Mouse (Mus musculus) megakaryocyte, embryonic 14.5 days (primary cell): ENCODE measurements around the gene Eif2ak1. TPM values are rescaled to one million over a fixed set of nuclear protein-coding genes. Genes with fewer than 3 reads are reported as not detected.

Experiments
- H3K27me3 ChIP-seq: replicated peaks from 2 replicates; pipeline ENCODE3; 2012; ENCODE audit warnings: inconsistent platforms
- H3K36me3 ChIP-seq: replicated peaks from 2 replicates; pipeline ENCODE3; 2012; ENCODE audit warnings: low read length, inconsistent platforms, mixed read lengths
- H3K4me1 ChIP-seq: 2 replicates; pipeline ENCODE4 v1.6.1; 2012; ENCODE audit warnings: inconsistent platforms
- H3K4me3 ChIP-seq: replicated peaks from 2 replicates; pipeline ENCODE3; 2012; ENCODE audit warnings: moderate library complexity, mild to moderate bottlenecking, inconsistent platforms
- H3K9me3 ChIP-seq: 2 replicates; pipeline ENCODE4 v1.6.1; 2012; ENCODE audit warnings: inconsistent platforms
- FLI1 ChIP-seq: IDR thresholded peaks from 2 replicates; pipeline ENCODE4 v1.6.1; 2012; ENCODE audit warnings: low read length, inconsistent platforms, mixed read lengths
- GATA1 ChIP-seq: IDR thresholded peaks from 3 replicates; pipeline ENCODE4 v1.6.1; 2012; ENCODE audit warnings: mixed read lengths, low read length, inconsistent platforms, borderline replicate concordance
- polyA plus RNA-seq: library from polyadenylated mRNA; stranded (reverse); fragments of >175 nt; gene quantifications from 2 replicates; pipeline ENCODE4 v1.2.3, GENCODE M21; 2012; ENCODE audit warnings: low replicate concordance; ENCODE audit not compliant: insufficient read depth

The Eif2ak1 gene
- polyA plus RNA-seq, 1 experiment, result 12.5 TPM

DNA sequence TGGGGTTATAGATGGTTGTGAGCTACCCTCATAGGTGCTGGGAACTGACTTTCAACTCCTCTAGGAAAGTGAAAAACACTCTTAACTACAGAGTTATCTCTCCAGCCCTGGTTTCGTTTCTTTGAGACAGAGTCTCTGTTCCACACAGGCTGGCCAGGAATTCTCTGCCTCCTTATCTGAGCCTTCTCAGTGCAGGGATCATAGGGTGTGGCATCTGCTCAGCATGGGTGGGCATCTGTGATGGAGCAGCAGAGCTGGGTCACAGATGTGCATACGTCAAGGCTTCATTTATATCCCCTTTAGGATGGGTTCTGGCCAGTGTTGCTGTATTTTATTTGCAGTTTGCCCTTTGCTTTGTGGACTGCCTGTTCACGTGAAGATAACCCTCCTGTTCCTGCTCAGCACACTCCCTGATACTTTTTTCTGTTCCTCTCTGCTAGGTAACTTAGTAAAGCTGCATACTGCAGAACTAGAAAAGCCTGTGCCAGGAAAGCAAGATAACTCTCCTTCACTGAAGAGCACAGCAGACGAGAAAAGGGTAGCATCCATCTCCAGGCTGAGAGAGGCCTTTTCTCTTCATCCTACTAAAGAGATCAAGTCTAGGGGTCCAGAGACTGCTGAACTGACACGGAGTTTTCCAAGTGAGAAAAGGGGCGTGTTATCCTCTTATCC lies 107.3 kb downstream of the Eif2ak1 start:
- Histone ChIP-seq H3K4me1 (no peaks in the 10 kb centered on the region), H3K4me3 (no peak overlapping the region), H3K27me3 (no peaks in the 10 kb centered on the region), H3K36me3 (peaks cover 96% of the 10 kb centered on the region), H3K9me3 (no peaks in the 10 kb centered on the region)
- no peak for TF ChIP-seq GATA1
- no peak for TF ChIP-seq FLI1

DNA sequence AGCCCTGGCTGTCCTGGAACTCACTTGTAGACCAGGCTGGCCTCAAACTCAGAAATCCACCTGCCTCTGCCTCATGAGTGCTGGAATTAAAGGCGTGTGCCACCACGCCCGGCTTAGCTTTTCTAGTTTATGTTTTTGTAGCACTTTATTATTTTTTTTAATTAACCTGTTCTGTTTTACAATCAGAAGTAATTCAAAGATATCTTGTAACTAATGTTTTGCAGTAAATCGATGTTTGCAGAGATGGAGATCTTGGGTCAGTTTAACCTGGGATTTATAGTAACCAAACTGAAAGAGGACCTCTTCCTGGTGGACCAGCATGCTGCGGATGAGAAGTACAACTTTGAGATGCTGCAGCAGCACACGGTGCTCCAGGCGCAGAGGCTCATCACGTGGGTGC lies 110.3 kb downstream of the Eif2ak1 start, which contains the start of gene Gm42421:
Gene Gm42421 (plus strand): TSS at position 301 of the 400 bp plus-strand sequence.
- H3K36me3 ChIP-seq, result peaks cover 96% of the 10 kb centered on the region
- TF ChIP-seq GATA1, result no peak
- no peak for TF ChIP-seq FLI1

DNA sequence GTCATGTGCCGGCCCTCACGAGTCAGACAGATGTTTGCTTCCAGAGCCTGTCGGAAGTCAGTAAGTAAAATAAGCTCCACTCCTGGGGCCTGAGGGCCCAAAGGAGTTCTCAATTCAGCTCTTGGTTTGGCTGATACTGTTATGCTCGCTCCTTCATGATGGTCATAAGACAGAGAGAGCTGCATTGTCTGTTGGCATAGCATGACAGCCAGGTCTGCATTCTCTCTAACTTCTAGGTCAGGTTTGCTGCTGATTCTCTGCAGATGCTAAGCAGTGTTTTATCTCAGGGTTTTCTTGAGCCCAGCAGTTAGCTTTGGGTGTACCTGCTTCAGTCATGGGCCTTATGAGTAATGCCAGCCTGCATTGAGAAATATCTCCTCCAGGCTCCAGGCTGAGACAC lies 111.7 kb downstream of the Eif2ak1 start:
- H3K9me3 ChIP-seq, result no peaks in the 10 kb centered on the region
- H3K27me3 ChIP-seq, result no peaks in the 10 kb centered on the region
- H3K4me1 ChIP-seq, result no peaks in the 10 kb centered on the region
- TF ChIP-seq GATA1, result no peak
- peaks cover 88% of the 10 kb centered on the region for H3K36me3 ChIP-seq
- no peak overlapping the region for H3K4me3 ChIP-seq

More for the DNA sequence above, 110.3 kb downstream of the Eif2ak1 start, which contains the start of gene Gm42421:
- H3K4me1 ChIP-seq, result no peaks in the 10 kb centered on the region
- H3K9me3 ChIP-seq, result no peaks in the 10 kb centered on the region
- no peak within 1 kb of the TSS for H3K4me3 ChIP-seq
- no peaks in the 10 kb centered on the region for H3K27me3 ChIP-seq

DNA sequence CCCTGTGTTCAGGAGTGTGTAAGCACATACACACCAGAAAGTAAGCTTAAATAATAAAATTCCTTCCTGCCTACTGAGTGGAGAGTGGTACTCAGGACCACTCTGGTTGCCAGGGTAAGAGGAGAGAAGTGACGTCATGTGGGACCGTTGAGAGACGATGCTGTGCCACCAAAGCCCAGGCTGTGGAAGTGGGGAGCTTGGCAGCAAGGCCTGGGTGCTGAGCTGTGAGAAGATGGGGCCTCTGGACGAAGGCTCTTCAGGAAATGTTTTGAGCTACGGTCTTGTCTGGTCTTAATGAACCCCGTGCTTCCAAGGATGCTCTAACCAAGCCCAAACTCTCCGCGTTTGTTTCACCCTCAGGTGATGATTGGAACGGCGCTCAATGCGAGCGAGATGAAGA lies 113.1 kb downstream of the Eif2ak1 start:
- Histone ChIP-seq H3K27me3 (no peaks in the 10 kb centered on the region), H3K36me3 (peaks cover 75% of the 10 kb centered on the region), H3K4me3 (no peak overlapping the region), H3K9me3 (no peaks in the 10 kb centered on the region), H3K4me1 (no peaks in the 10 kb centered on the region)
- TF ChIP-seq GATA1 (no peak), FLI1 (no peak)

DNA sequence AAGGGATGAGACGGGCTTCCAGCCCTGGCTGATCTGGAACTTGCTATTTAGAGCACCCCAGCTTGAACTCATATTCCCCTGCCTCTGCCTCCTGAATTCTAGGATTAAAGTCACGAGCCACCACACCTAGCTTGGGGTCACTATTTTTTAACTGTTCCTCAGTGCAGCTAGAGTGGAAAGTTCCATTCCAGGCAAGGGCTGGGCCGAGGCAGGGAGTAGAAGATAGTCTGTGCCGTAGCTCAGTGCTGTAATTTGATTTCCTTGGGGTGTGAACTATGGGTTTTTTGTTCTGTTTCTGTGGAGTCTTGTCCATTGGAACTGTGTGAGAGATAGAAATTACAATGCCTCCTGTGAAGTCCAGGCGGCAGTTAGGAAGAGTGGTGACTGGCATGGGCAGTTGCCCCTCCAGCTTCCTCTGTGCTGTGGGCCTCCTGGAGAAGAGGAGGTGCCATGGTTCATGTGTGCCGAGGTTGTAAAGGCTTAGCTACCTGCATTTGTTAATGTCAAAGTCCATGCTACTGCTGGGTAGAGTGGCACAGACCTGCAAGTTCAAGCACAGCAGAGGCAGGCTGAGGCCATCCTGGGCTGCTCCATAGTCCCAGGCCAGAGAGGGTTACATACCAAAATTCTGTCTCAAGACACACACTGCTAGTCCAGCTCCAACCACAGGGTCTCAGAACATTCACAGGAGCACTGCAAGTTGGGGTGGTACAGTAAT lies 114.4 kb downstream of the Eif2ak1 start:
- Histone ChIP-seq H3K27me3 (no peaks in the 10 kb centered on the region), H3K4me1 (no peaks in the 10 kb centered on the region), H3K36me3 (peaks cover 61% of the 10 kb centered on the region), H3K9me3 (no peaks in the 10 kb centered on the region), H3K4me3 (no peak overlapping the region)
- TF ChIP-seq GATA1 (no peak), FLI1 (no peak)

DNA sequence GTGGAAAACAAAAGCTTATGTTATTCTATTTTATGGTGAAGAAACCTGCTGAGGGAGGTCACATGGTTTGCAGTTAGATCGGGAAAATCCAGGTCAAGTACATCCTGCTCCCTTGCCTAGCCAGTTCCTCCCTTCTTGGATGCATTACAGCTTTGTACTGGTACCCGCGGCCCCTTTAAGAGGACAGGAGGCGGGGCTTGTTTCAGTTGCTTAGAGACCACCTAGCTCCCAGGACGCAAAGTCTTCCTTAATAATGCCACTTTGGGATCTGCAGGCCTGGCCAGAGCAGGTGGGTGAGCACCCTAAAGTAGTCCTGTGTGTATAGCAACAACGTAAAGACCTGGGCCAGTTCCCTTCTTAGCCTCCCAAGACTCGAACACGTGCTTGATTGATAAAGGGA lies 115.2 kb downstream of the Eif2ak1 start, which contains the start of gene Rsph10b:
Gene Rsph10b (plus strand): TSS at position 205 of the 400 bp plus-strand sequence.
- Histone ChIP-seq H3K36me3 (peaks cover 55% of the 10 kb centered on the region), H3K4me1 (no peaks in the 10 kb centered on the region), H3K9me3 (no peaks in the 10 kb centered on the region), H3K27me3 (no peaks in the 10 kb centered on the region), H3K4me3 (no peak within 1 kb of the TSS)
- TF ChIP-seq FLI1, result no peak
- no peak for TF ChIP-seq GATA1

DNA sequence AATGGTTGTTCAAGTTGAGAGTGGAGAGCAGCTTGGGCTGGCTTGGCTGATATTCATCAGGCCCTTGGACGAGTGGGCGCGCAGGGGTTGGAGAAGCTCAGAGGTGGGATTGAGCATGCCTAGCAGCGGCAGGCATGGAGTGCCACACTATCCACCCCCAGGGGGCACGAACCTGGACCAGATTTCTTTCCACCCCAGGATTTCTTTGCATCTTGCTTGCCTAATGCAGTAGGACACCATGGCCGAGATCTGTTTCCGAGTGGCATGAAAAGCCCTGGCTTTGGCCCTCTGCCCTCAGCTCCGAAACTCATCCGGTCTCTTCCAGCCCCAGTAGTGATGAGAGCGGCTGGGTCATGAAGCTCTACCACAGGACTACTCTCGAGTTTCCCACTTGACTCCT lies 115.8 kb downstream of the Eif2ak1 start:
- no peak for TF ChIP-seq FLI1
- no peak for TF ChIP-seq GATA1
- Histone ChIP-seq H3K4me3 (no peak overlapping the region), H3K4me1 (no peaks in the 10 kb centered on the region), H3K9me3 (no peaks in the 10 kb centered on the region), H3K27me3 (no peaks in the 10 kb centered on the region), H3K36me3 (peaks cover 49% of the 10 kb centered on the region)

DNA sequence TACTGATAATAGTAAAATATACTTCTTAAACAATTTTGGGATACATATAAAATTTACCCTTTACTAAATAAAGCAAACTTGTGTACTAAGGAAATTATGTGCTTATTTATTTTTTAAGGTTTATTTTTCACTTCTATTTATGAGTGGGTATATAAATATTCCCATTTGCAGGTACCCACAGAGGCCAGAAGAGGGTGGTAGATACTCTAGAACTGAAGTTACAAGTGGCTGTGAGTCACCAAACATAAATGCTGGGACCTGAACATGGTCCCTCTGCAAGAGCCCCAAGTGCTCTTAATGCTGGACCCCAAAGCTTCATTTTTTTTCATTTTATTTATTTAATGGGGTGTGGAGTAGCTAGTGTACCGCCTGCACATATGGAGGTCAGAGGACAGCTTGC lies 116.3 kb downstream of the Eif2ak1 start:
- H3K27me3 ChIP-seq, result no peaks in the 10 kb centered on the region
- H3K9me3 ChIP-seq, result no peaks in the 10 kb centered on the region
- no peak overlapping the region for H3K4me3 ChIP-seq
- TF ChIP-seq FLI1 (no peak), GATA1 (no peak)
- H3K4me1 ChIP-seq, result no peaks in the 10 kb centered on the region
- H3K36me3 ChIP-seq, result peaks cover 45% of the 10 kb centered on the region

DNA sequence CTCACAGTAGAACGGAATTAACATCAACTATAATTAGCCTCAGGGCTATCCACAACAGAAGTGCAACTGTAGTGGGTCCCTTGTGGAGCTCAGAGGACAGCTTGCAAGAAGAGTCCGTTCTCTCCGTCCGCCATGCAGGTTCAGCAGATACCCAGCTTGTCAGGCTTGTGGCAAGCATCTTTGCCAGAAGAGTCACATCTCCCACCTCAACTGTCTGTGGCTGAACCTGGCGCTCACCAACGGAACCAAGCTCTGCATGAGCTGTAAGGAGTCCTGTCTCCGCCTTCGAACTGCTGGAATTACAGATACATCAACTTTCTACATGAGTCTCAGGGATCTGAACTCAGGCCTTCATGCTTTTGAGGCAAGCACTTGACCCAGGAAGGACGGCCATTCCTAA lies 118.6 kb downstream of the Eif2ak1 start:
- TF ChIP-seq FLI1, result no peak
- TF ChIP-seq GATA1, result no peak
- Histone ChIP-seq H3K4me3 (peak overlapping the region; percentile 14), H3K4me1 (no peaks in the 10 kb centered on the region), H3K36me3 (peaks cover 23% of the 10 kb centered on the region), H3K27me3 (no peaks in the 10 kb centered on the region), H3K9me3 (peaks cover 12% of the 10 kb centered on the region)

DNA sequence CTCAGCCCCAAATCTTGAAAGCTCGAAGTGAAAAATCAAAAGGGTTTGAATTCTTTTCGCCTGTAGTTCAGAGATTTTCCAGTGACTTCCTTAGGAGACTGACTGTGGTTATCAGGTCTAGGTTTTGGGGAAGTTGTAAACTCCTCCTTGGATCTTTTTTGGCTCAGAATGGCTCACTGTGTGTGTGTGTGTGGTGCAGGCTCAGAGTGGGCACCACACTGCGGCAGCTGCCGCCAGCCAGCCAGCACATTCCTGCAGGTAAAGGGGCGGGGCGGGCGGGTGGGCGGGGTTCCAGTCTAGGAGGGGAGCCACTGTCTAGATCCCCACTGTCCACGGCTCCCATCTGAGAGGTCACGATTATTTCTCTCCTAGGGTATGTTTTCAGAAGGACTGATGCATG lies 124.0 kb downstream of the Eif2ak1 start:
- no peak for TF ChIP-seq FLI1
- TF ChIP-seq GATA1, result no peak
- no peaks in the 10 kb centered on the region for H3K4me1 ChIP-seq
- H3K27me3 ChIP-seq, result peaks cover 12% of the 10 kb centered on the region
- H3K36me3 ChIP-seq, result no peaks in the 10 kb centered on the region
- H3K4me3 ChIP-seq, result no peak overlapping the region
- peaks cover 23% of the 10 kb centered on the region for H3K9me3 ChIP-seq
